Mouse (Mus musculus) lung, embryonic 16.5 days (tissue): ENCODE measurements around the gene Gm19935. TPM values are rescaled to one million over a fixed set of nuclear protein-coding genes. Genes with fewer than 3 reads are reported as not detected.

ENCODE experiments used
- ATAC-seq: fragments of 200-750 bp; cut with Nextera tagmentation; 2 replicates; pipeline ENCODE4 v1.8.0; 2017; ENCODE audit warnings: low read depth, mild to moderate bottlenecking, moderate library complexity
- H3K27ac ChIP-seq: fragments of 300-500 bp; sonication (generic); 2 replicates; pipeline ENCODE4 v1.5.1; 2014; ENCODE audit warnings: mild to moderate bottlenecking, control low read depth, low read length
- H3K27me3 ChIP-seq: fragments of 300-500 bp; sonication (generic); 2 replicates; pipeline ENCODE4 v1.6.1; 2014; ENCODE audit warnings: low read depth, low read length, mixed read lengths; ENCODE audit not compliant: control insufficient read depth, insufficient read depth
- H3K36me3 ChIP-seq: fragments of 300-500 bp; sonication (generic); 2 replicates; pipeline ENCODE4 v1.6.1; 2014; ENCODE audit warnings: low read length; ENCODE audit not compliant: control insufficient read depth, insufficient read depth
- H3K4me1 ChIP-seq: fragments of 300-500 bp; sonication (generic); replicated peaks from 2 replicates; pipeline ENCODE4 v1.6.1; 2014; ENCODE audit warnings: low read length, mixed read lengths; ENCODE audit not compliant: control insufficient read depth, insufficient read depth
- H3K4me2 ChIP-seq: fragments of 300-500 bp; sonication (generic); 2 replicates; pipeline ENCODE4 v1.6.1; 2014; ENCODE audit warnings: low read depth, low read length, control low read depth
- H3K4me3 ChIP-seq: fragments of 300-500 bp; sonication (generic); 2 replicates; pipeline ENCODE4 v1.5.1; 2014; ENCODE audit warnings: mild to moderate bottlenecking, low read length, control low read depth
- H3K9ac ChIP-seq: fragments of 300-500 bp; sonication (generic); 2 replicates; pipeline ENCODE4 v1.6.1; 2014; ENCODE audit warnings: low read length, control low read depth
- H3K9me3 ChIP-seq: fragments of 300-500 bp; sonication (generic); 2 replicates; pipeline ENCODE4 v1.6.1; 2016; ENCODE audit warnings: low read length; ENCODE audit not compliant: control insufficient read depth
- WGBS: fragments of 180-500 bp; shearing (Covaris S2); extraction: QIAGEN DNeasy Blood & Tissue Kit; methylation state at CpG from one replicate; pipeline ENCODE4 v1.1.7; 2014; 5-methylcytosine and 5-hydroxymethylcytosine counted together
- polyA plus RNA-seq: library from polyadenylated mRNA; unstranded; fragments of >200 nt; fragmentation: Nextera tagmentation; extraction: Ambion mirVana; gene quantifications from 2 replicates; pipeline ENCODE4 v1.2.1, GENCODE M21; 2015

Gene Gm19935
- polyA plus RNA-seq, 1 experiment from 2014 or later: 1.4 TPM

DNA sequence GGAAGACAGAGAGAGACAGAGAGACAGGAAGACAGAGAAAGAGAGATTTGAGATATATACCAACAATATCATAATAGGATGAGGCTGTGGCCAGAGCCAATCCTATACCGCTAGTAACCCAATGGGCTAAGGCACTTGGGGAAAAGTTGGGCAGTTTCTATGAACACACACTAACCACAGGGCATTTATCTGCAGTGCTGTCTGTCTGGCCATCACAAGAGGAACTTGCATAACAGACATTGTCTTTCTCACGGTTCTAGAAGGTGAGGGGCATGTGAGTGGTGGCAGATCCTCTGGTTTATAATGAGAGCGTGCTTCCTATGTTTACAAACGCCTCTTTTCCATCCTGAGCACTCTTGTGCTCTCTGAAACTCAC is 3.1 kb upstream of the Gm19935 start:
- no peak for ATAC-seq
- Histone ChIP-seq H3K9ac (no peak overlapping the region), H3K4me2 (no peak overlapping the region), H3K27me3 (no peaks in the 10 kb centered on the region), H3K27ac (no peak overlapping the region), H3K36me3 (no peaks in the 10 kb centered on the region), H3K4me3 (no peak overlapping the region), H3K9me3 (no peaks in the 10 kb centered on the region), H3K4me1 (no peaks in the 10 kb centered on the region)
- 56% methylated on average over 4 of the region's 4 CpGs for WGBS

GRCm38 (mm10) chr8:90819561-90820320 is 2.5 kb upstream of the Gm19935 start:
- Histone ChIP-seq H3K27ac (no peak overlapping the region), H3K9me3 (no peaks in the 10 kb centered on the region), H3K4me1 (no peaks in the 10 kb centered on the region), H3K4me3 (no peak overlapping the region), H3K4me2 (no peak overlapping the region), H3K9ac (no peak overlapping the region), H3K27me3 (no peaks in the 10 kb centered on the region), H3K36me3 (no peaks in the 10 kb centered on the region)
- ATAC-seq: no peak
- 76% methylated on average over 9 of the region's 9 CpGs for WGBS

- 67% methylated on average over 23 of the region's 23 CpGs for WGBS
- H3K9me3 ChIP-seq: no peaks in the 10 kb centered on the region
- no peak for ATAC-seq
- no peaks in the 10 kb centered on the region for H3K4me1 ChIP-seq
- no peaks in the 10 kb centered on the region for H3K27me3 ChIP-seq
- H3K36me3 ChIP-seq: no peaks in the 10 kb centered on the region
- no peak overlapping the region for H3K4me2 ChIP-seq
- H3K4me3 ChIP-seq: no peak overlapping the region
- no peak overlapping the region for H3K9ac ChIP-seq
- no peak overlapping the region for H3K27ac ChIP-seq
Measured at GRCm38 (mm10) chr8:90816061-90816882, 921 bp downstream of the Gm19935 start.

DNA sequence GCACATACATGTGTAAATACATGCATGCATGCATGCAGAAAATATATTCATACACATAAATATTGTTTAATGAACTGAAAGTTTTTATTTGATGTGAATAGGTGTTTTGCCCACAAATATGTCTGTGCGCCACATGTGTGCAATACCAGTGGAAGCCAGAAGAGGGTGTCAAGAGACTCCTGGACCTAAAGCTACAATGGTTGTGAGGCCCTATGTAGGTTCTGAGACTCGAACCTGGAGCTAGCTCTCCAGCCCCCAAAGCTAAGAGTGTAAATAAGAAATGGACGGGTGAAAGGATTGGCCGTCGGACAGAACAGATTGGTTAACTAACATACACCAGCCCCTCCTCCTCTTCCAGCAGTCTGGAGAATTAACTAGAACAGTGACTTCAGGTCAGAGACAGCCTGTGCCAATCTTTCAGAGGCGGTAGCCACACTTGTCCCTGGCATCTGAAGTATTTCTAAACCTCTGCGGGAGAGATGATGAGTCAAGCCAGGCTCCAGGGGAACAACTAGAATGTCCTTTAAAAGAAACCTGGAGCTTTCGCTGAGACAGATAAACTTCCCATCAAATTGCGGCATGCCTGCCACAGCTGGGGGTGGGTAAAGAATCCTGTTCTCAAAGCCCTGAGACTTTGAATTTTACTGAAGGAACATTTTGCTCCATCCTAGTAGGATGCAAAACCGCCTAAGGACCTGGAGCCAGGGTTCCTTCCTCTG is 3.4 kb downstream of the Gm19935 start:
- H3K27me3 ChIP-seq: no peaks in the 10 kb centered on the region
- no peak overlapping the region for H3K27ac ChIP-seq
- WGBS: 79% methylated on average over 10 of the region's 10 CpGs
- H3K4me2 ChIP-seq: no peak overlapping the region
- H3K9ac ChIP-seq: no peak overlapping the region
- no peak for ATAC-seq
- H3K4me1 ChIP-seq: no peaks in the 10 kb centered on the region
- H3K36me3 ChIP-seq: no peaks in the 10 kb centered on the region
- H3K9me3 ChIP-seq: no peaks in the 10 kb centered on the region
- no peak overlapping the region for H3K4me3 ChIP-seq

GRCm38 (mm10) chr8:90799473-90799872 is 17.7 kb downstream of the Gm19935 start:
- ATAC-seq: no peak
- Histone ChIP-seq H3K9me3 (peaks cover 4% of the 10 kb centered on the region; the same call in 1 of the 2 replicates), H3K4me2 (no peak overlapping the region), H3K4me3 (no peak overlapping the region), H3K9ac (no peak overlapping the region), H3K27me3 (no peaks in the 10 kb centered on the region), H3K27ac (no peak overlapping the region), H3K4me1 (peaks cover 10% of the 10 kb centered on the region; the same call in 1 of the 2 replicates), H3K36me3 (no peaks in the 10 kb centered on the region)
- 57% methylated on average over 5 of the region's 5 CpGs for WGBS

DNA sequence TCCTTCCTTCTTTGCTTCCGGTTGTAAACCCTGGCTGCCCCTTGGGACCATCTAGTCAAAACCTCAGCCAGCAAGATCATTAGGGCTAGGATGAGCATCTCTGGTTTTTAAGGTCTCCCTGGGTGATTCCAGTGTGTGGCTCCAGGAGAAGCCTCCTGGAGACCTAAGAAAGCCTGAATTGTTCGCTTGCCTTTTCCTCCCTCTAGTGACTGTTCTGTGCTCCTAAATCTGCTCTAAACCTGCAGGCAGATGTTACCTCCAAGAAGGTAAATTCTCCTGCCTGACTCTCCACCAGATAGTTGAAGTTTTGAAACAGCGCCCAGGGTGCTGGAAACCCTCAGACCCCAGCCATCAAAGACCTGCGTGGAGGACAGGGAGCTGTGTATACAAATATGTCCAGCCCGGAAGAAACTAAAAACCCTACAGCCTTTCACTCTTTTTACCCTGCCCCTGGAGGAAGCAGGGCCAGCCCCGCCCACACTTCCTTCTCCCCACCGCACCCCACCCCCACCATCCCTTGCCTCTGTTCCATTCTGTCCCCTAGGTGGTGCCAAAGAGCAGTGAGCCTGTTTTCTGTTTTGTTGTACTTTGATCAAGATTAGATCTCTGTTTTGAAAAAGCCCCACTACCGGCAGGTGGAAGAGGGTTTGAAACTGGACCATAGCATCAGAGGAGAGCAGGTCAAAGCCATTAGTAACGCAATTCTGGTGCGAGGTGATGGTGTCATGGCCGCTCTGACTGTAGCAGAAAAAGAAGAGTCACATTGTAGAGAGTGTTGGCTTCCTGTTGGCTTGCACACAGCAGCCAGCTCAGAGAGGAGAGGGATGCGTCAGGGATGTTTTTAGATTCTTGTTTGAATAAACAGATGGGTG is 22.0 kb downstream of the Gm19935 start:
- WGBS: 7% methylated on average over 12 of the region's 12 CpGs
- peak overlapping the region; percentile 42 for H3K4me2 ChIP-seq
- peak overlapping the region; percentile 39; the same call in 1 of the 2 replicates for H3K9ac ChIP-seq
- 0 out of 2 replicates have a peak overlapping the region, but pooled peaks have one; percentile 12 for H3K27ac ChIP-seq
- ATAC-seq: peak; percentile 88
- peaks cover 10% of the 10 kb centered on the region; the same call in 1 of the 2 replicates for H3K4me1 ChIP-seq
- peak overlapping the region; percentile 34 for H3K4me3 ChIP-seq
- H3K27me3 ChIP-seq: no peaks in the 10 kb centered on the region
- H3K9me3 ChIP-seq: no peaks in the 10 kb centered on the region
- H3K36me3 ChIP-seq: no peaks in the 10 kb centered on the region

DNA sequence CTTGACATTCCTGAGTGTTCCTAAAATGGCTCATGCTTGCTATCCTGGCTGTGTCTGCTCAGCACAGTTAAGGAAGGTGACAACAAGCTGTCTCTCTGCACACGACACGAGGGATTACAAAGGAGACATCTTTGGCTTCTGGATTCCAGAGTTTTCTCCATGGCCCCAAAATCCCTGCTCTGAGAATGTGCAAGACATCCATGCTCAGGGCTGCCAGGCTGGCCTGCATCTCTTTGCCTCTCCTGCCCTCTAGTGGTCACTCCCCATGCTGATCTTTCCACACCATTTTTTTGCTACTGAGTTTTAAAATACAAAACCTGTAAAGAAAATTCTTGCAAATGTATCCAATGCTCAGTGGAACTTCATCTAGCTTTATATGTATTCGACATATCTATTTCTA is 23.5 kb downstream of the Gm19935 start:
- 5% methylated on average over 3 of the region's 3 CpGs for WGBS
- Histone ChIP-seq H3K4me1 (peaks cover 10% of the 10 kb centered on the region; the same call in 1 of the 2 replicates), H3K27ac (no peak overlapping the region), H3K36me3 (no peaks in the 10 kb centered on the region), H3K4me2 (no peak overlapping the region), H3K9me3 (no peaks in the 10 kb centered on the region), H3K4me3 (no peak overlapping the region), H3K9ac (no peak overlapping the region), H3K27me3 (no peaks in the 10 kb centered on the region)
- 0 out of 2 replicates have a peak, but pooled peaks have one; percentile 33 for ATAC-seq

GRCm38 (mm10) chr8:90791616-90792015 is 25.6 kb downstream of the Gm19935 start:
- H3K36me3 ChIP-seq: no peaks in the 10 kb centered on the region
- no peaks in the 10 kb centered on the region for H3K27me3 ChIP-seq
- H3K4me2 ChIP-seq: no peak overlapping the region
- no peak overlapping the region for H3K9ac ChIP-seq
- ATAC-seq: no peak
- no peak overlapping the region for H3K27ac ChIP-seq
- no peaks in the 10 kb centered on the region for H3K9me3 ChIP-seq
- WGBS: 100% methylated on average over 1 of the region's 1 CpGs
- peaks cover 10% of the 10 kb centered on the region; the same call in 1 of the 2 replicates for H3K4me1 ChIP-seq
- H3K4me3 ChIP-seq: no peak overlapping the region
